Mouse (Mus musculus) kidney, adult 2 months (tissue): ENCODE data around the gene Pde2a. TPM values are rescaled to one million over a fixed set of nuclear protein-coding genes. Genes with fewer than 3 reads are reported as not detected.

ENCODE experiments used
- DNase-seq: peaks from one replicate; pipeline ENCODE4 v3.0.0; 2021
- H3K27ac ChIP-seq: fragments of 200-500 bp; 2 replicates; pipeline ENCODE4 v1.5.1; 2012; ENCODE audit warnings: low read depth, low read length, control low read depth, inconsistent platforms; ENCODE audit not compliant: insufficient read depth
- H3K27me3 ChIP-seq: fragments of 200-500 bp; replicated peaks from 2 replicates; pipeline ENCODE4 v1.6.1; 2012; ENCODE audit warnings: mild to moderate bottlenecking, moderate library complexity, low read length, inconsistent platforms; ENCODE audit not compliant: control insufficient read depth, insufficient read depth
- H3K36me3 ChIP-seq: fragments of 200-500 bp; 2 replicates; pipeline ENCODE4 v1.6.1; 2012; ENCODE audit warnings: mild to moderate bottlenecking, moderate library complexity, low read length, inconsistent platforms; ENCODE audit not compliant: control insufficient read depth, insufficient read depth
- H3K4me1 ChIP-seq: fragments of 200-500 bp; 2 replicates; pipeline ENCODE4 v1.6.1; 2011; ENCODE audit warnings: low read length; ENCODE audit not compliant: control insufficient read depth, insufficient read depth
- H3K4me3 ChIP-seq: fragments of 200-500 bp; 2 replicates; pipeline ENCODE4 v1.5.1; 2011; ENCODE audit warnings: mild to moderate bottlenecking, low read depth, low read length, control low read depth; ENCODE audit not compliant: insufficient read depth
- CTCF ChIP-seq: fragments of 200-500 bp; conservative IDR thresholded peaks from 2 replicates; pipeline ENCODE4 v1.5.1; 2011; ENCODE audit warnings: low read depth, mild to moderate bottlenecking, control low read depth, low read length, moderate library complexity, mixed read lengths; ENCODE audit not compliant: insufficient read depth, insufficient read length
- POLR2A ChIP-seq: fragments of 200-500 bp; IDR thresholded peaks from one replicate; pipeline ENCODE4 v1.6.1; 2011; ENCODE audit warnings: low read depth, low read length, control low read depth
- WGBS: fragments of 180-500 bp; shearing (Covaris S2); methylation state at CpG from one replicate; pipeline ENCODE4 v1.1.7; 2018; 5-methylcytosine and 5-hydroxymethylcytosine counted together
- polyA plus RNA-seq: library from polyadenylated mRNA; depleted of rRNA; stranded (reverse); fragments of >200 nt; gene quantifications from 2 replicates; pipeline ENCODE4 v1.2.3, GENCODE M21; 2012

Gene Pde2a
- polyA plus RNA-seq, 1 experiment = 28.6 TPM

DNA sequence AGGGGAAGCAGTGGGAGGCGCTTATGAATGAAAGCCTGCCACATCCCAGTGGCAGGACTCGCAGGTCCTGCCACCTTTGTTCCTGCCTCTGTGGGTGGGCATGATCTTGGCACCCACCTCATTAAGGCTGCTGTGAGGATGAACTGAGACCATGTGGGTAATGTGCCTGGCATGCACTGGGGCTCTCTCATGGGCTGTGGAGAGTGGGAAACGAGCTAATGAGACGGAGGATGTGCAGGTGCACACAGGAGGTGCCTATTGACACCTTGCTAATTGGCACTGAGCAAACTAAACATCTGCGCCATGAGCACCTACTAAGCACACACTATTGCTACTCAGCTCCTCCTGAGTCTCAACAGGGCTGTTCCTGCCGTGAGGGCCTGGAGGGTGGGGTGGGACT lies 13.5 kb downstream of the Pde2a start:
- H3K27me3 ChIP-seq = no peaks in the 10 kb centered on the region
- H3K4me3 ChIP-seq = no peak overlapping the region
- no peak overlapping the region for H3K27ac ChIP-seq
- no peaks in the 10 kb centered on the region for H3K4me1 ChIP-seq
- H3K36me3 ChIP-seq = no peaks in the 10 kb centered on the region
- WGBS = 59% methylated on average over 6 of the region's 6 CpGs
- DNase-seq = no peak
- TF ChIP-seq POLR2A = no peak
- no peak for TF ChIP-seq CTCF

DNA sequence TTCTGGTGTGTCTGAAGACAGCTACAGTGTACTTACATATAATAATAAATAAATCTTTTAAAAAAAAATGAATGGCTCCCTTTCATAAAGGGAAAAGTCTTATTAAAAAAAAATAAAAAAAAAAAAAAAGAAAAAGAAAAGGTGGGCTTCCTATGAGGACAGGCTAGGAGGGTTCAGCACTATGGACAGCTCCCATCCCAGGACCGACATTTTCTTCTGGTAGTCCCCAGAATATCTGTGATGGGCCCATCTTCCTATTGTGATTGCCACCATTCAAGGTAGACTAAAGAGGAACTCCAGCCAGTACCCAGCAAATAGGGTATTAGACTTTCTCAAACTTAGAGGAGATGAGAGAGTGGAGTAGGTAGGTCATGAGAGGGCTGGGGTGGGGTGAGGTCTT lies 16.4 kb downstream of the Pde2a start:
- no peaks in the 10 kb centered on the region for H3K4me1 ChIP-seq

DNA sequence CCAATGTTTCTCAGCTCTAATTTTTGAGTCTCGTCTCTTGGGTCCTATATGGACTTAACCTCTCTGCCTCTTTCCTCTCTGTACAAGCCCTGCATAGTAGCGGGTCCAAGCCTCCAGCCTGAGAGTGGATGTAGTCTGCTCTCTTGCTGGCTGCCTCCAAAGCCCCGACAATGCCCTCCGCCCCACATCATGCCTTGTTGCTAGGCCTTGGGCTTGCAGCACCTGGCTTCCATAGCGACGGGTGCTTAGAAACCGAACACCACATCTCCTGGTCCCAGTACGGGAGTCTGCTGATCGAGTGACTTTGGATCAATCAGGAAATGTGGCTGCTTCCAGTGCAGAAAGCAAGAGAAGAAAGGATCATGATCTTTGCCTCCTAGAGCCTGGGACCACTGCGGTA lies 21.6 kb downstream of the Pde2a start:
- H3K27me3 ChIP-seq = no peaks in the 10 kb centered on the region
- no peaks in the 10 kb centered on the region for H3K36me3 ChIP-seq
- no peak overlapping the region for H3K27ac ChIP-seq
- TF ChIP-seq POLR2A = no peak
- no peak for TF ChIP-seq CTCF
- H3K4me3 ChIP-seq = no peak overlapping the region
- no peak for DNase-seq
- WGBS = 69% methylated on average over 10 of the region's 10 CpGs
- no peaks in the 10 kb centered on the region for H3K4me1 ChIP-seq

More for the DNA sequence above, 16.4 kb downstream of the Pde2a start:
- Histone ChIP-seq H3K4me3 (no peak overlapping the region), H3K36me3 (no peaks in the 10 kb centered on the region), H3K27ac (no peak overlapping the region), H3K27me3 (no peaks in the 10 kb centered on the region)
- DNase-seq = no peak
- no peak for TF ChIP-seq POLR2A
- no peak for TF ChIP-seq CTCF
- 3% methylated on average over 1 of the region's 1 CpGs for whole genome bisulfite sequencing

DNA sequence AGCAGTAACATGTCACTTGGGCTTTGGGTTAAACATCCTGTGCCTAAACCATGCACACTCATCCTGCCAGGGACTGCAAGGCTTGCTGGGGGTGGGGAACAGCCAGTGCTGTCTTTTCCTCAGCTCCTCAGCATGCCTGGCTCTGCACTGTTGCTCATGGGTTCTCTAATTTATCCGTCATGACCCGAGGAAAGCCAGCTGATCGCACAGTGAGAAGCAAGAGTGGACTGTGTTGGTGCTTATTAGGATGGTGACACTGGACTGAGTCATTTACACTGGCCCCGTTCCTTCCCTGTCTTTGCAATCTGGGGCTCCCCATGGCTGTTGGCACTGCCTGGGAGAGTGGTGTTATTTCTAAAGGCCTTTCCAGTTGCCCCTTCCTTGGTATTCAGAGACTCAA lies 22.7 kb downstream of the Pde2a start:
- Histone ChIP-seq H3K4me1 (no peaks in the 10 kb centered on the region), H3K27me3 (no peaks in the 10 kb centered on the region), H3K4me3 (no peak overlapping the region), H3K36me3 (no peaks in the 10 kb centered on the region), H3K27ac (no peak overlapping the region)
- TF ChIP-seq CTCF (no peak), POLR2A (no peak)
- 69% methylated on average over 4 of the region's 4 CpGs for WGBS
- DNase-seq = no peak

DNA sequence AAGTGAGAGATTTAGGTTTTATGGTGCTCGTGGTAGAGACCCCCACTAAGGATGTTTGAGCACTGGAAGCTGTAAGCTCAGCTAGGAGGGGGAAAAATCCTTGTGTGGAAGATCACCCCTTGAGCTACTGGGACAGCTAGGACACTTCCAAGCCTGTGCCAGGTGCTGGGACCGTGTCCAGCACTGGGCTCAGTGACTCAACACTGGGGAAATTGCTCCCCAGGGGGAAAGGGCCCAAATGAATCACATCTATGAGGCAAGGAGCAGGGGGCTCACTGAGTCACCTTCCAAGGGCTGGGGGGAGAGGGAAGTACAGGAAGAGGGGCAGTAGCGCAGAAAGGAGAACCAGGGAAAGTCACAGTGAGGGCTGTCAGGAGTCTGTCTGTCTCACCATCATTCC lies 28.4 kb downstream of the Pde2a start:
- TF ChIP-seq CTCF = no peak
- TF ChIP-seq POLR2A = no peak
- no peaks in the 10 kb centered on the region for H3K4me1 ChIP-seq
- H3K36me3 ChIP-seq = no peaks in the 10 kb centered on the region
- 29% methylated on average over 3 of the region's 3 CpGs for WGBS
- no peak overlapping the region for H3K4me3 ChIP-seq
- no peak for DNase-seq
- H3K27me3 ChIP-seq = no peaks in the 10 kb centered on the region
- H3K27ac ChIP-seq = no peak overlapping the region

DNA sequence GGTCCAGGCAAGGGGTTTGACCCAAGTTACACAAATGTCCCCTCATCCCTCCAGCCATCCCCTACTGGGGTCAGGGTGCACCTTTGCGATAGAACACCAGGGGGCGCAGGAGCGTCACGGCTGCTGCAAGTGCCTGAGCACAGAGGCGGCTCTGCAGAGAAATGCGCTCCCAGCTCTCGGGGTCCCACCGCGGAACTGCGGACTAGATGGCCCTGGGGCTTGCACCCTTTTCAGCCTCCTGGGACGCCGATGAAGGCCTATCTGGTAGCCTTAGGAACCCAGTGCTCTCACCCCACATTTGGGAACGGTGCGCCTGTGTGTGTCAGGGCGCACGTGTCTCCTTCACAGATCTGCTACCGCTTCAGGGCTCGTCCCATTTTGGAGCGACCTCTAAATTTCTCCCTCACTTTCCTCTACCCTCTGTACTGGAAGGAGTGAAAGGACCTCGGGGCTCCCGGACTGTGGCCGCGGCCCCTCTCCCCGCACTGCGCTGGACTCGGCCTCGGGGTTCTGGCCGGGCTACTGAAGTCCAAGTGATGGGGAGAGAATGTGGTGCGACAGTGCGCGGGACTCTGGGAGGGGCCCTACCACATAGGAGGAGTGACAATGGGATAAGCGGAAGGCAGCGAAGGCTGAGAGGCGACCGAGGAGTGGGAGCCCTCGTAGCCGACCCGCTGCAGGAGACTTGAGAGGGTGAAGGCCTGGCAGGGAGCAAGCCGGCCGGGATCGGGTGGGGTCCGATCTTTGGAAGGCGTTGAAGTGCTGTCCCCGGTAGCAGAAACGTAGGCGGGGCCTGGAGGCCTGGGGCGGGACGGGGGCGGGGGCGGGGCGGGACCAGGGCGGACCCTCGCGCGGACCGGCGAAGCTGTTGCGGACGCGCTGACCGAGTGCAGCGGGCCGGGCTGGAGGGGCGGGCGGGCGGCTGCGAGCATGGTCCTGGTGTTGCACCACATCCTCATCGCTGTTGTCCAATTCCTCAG lies 29.2 kb downstream of the Pde2a start:
- Histone ChIP-seq H3K27ac (no peak overlapping the region), H3K36me3 (no peaks in the 10 kb centered on the region), H3K27me3 (no peaks in the 10 kb centered on the region), H3K4me1 (no peaks in the 10 kb centered on the region), H3K4me3 (peak overlapping the region; percentile 72)
- WGBS = 1% methylated on average over 66 of the region's 68 CpGs
- peak; percentile 84 for DNase-seq
- TF ChIP-seq POLR2A = no peak
- TF ChIP-seq CTCF = peak; percentile 94

DNA sequence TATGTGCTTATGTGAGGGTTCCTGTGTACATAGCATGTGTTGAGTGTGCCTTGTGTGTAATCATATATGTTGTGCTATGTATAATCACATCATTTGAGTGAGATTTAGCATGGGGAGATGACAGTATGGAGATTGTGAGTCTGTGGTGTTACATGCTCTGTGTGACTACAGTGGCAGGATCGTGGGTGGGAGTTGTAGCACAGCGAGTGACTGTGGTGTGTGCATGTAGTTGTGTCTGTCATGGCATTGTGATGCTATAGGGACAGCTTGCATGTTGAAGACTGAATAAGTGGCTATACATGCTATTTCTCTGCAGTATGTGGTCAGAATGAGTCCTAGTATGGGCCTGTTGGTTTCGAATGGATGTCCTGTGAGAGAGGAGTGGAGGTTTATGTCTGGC lies 31.2 kb downstream of the Pde2a start:
- H3K4me3 ChIP-seq = peak overlapping the region; percentile 36
- DNase-seq = no peak
- no peaks in the 10 kb centered on the region for H3K4me1 ChIP-seq
- no peaks in the 10 kb centered on the region for H3K27me3 ChIP-seq
- H3K36me3 ChIP-seq = no peaks in the 10 kb centered on the region
- TF ChIP-seq POLR2A (no peak), CTCF (no peak)
- 75% methylated on average over 3 of the region's 3 CpGs for WGBS
- H3K27ac ChIP-seq = peak overlapping the region; percentile 67; the same call in 1 of the 2 replicates
